In the genomic region with DNA sequence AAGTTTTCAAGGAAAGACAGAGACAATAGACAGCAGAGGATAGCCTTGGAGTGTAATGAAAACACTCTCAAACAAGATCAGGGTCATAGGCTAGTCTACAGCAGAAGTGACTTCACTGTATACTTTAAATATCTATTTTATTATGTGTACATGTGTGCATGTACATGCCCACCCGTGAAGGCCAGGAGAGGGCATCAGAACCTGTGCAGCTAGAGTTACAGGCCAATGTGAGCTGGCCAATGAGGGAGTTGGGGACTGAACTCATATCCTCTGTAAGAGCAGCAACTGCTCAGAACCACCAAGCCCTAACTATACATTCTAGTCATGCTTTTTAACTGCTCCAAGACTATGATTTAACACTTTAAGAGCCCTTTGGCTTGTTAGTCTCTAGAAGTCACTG, we compare ENCODE assay signal across 18 mouse cellular contexts. TPM values are rescaled to one million over a fixed set of nuclear protein-coding genes. Genes with fewer than 3 reads are reported as not detected.
DNase-seq lines count a peak whose midpoint lies in the region; ATAC-seq and TF ChIP-seq lines count a peak whose summit lies in the region.
"Had no signal": no experiment of that assay in that cellular context is flagged by ENCODE, and none has a peak within 500 bp of the region (broad histone marks: within the 10 kb centered on the region; RNA-seq: fewer than 3 reads in every experiment).

No protein-coding gene starts in this region.

- H3K4me2 ChIP-seq in liver, embryonic 11.5 days = no peak overlapping the region
- no peak overlapping the region for H3K4me2 ChIP-seq in liver, postnatal 0 days (ENCODE audit: low read depth, low read length)
- H3K4me2 ChIP-seq: heart, embryonic 12.5 days; limb, embryonic 13.5 days had no signal

- ATAC-seq in liver, embryonic 11.5 days (replicated peaks; ENCODE audit: low FRiP score) = no peak
- peak; percentile 23; the same call in 1 of the 2 replicates for ATAC-seq in common myeloid progenitor, adult 5-6 weeks (replicated peaks; ENCODE audit: low read depth, poor library complexity, severe bottlenecking)
- ATAC-seq in liver, postnatal 0 days = no peak
- ATAC-seq: Patski had no signal

- no peak for TF ChIP-seq EP300 in liver, postnatal 0 days (IDR thresholded peaks at IDR 0.05; ENCODE audit: low read depth)

- no peaks in the 10 kb centered on the region for H3K9me3 ChIP-seq in liver, embryonic 11.5 days (ENCODE audit: control insufficient read depth, low read length)
- no peaks in the 10 kb centered on the region for H3K9me3 ChIP-seq in liver, postnatal 0 days (ENCODE audit: low read length)
- H3K9me3 ChIP-seq: heart, embryonic 12.5 days; hindbrain, embryonic 10.5 days; limb, embryonic 13.5 days had no signal

- H3K27me3 ChIP-seq in liver, embryonic 11.5 days (replicated peaks; ENCODE audit: control insufficient read depth, insufficient read depth, low read length) = no peaks in the 10 kb centered on the region
- no peaks in the 10 kb centered on the region for H3K27me3 ChIP-seq in liver, postnatal 0 days (ENCODE audit: insufficient read depth, low read length)
- H3K27me3 ChIP-seq: heart, embryonic 12.5 days; limb, embryonic 13.5 days; Patski had no signal

- no peak overlapping the region for H3K4me3 ChIP-seq in liver, embryonic 11.5 days (ENCODE audit: low read depth, low read length)
- H3K4me3 ChIP-seq in liver, postnatal 0 days (ENCODE audit: low read depth, low read length) = no peak overlapping the region
- H3K4me3 ChIP-seq: heart, embryonic 12.5 days; hindbrain, embryonic 10.5 days; limb, embryonic 13.5 days had no signal

- peaks cover 13% of the 10 kb centered on the region for H3K4me1 ChIP-seq in liver, embryonic 11.5 days (replicated peaks; ENCODE audit: control insufficient read depth, insufficient read depth, low read length)
- H3K4me1 ChIP-seq in liver, postnatal 0 days (ENCODE audit: insufficient read depth) = peaks cover 35% of the 10 kb centered on the region

- no peak overlapping the region for H3K27ac ChIP-seq in liver, embryonic 11.5 days (ENCODE audit: low read depth, low read length)
- H3K27ac ChIP-seq in liver, postnatal 0 days (ENCODE audit: low read depth) = no peak overlapping the region
- H3K27ac ChIP-seq: hindbrain, embryonic 10.5 days; limb, embryonic 13.5 days had no signal

- no peak overlapping the region for H3K9ac ChIP-seq in liver, embryonic 11.5 days (ENCODE audit: low read depth, low read length)
- H3K9ac ChIP-seq in liver, postnatal 0 days (replicated peaks) = no peak overlapping the region
- H3K9ac ChIP-seq: heart, embryonic 12.5 days; limb, embryonic 13.5 days had no signal

- DNase-seq in liver (peak; percentile 55), 416B (ENCODE audit: low read depth) (peak; percentile 78), adipocyte (ENCODE audit: low spot score) (no peak)
- DNase-seq in liver, embryonic 11.5 days (ENCODE audit: low spot score) = no peak
- no peak for DNase-seq in liver, postnatal 0 days
- no peak for DNase-seq in left cerebral cortex, postnatal 25 days (ENCODE audit: low spot score in 2 of 2)
- no peak for DNase-seq in left cerebral cortex, adult 9 months (ENCODE audit: low spot score in 2 of 2)
- DNase-seq: cerebellum, adult 8-10 months; embryo, embryonic 11 days; gastrocnemius, postnatal 14 days; kidney, adult 11 months; kidney, postnatal 4 days; right cerebral cortex, postnatal 14 days had no signal

- H3K36me3 ChIP-seq in liver, embryonic 11.5 days (ENCODE audit: control insufficient read depth, insufficient read depth, low read length) = no peaks in the 10 kb centered on the region
- H3K36me3 ChIP-seq in liver, postnatal 0 days (replicated peaks; ENCODE audit: insufficient read depth, low read length) = no peaks in the 10 kb centered on the region
- H3K36me3 ChIP-seq: heart, embryonic 12.5 days; hindbrain, embryonic 10.5 days; limb, embryonic 13.5 days had no signal

- intact Hi-C loops in left cerebral cortex, postnatal 25 days (cut with DNase I) = no loop called here

- peak; percentile 51 for TF ChIP-seq CTCF in liver, postnatal 0 days (IDR thresholded peaks at IDR 0.05; ENCODE audit: low read depth)

- 54% methylated on average over 1 of the region's 1 CpGs for WGBS in liver, embryonic 11.5 days
- WGBS in liver, postnatal 0 days (ENCODE audit: insufficient replicate concordance) = 33% methylated on average over 1 of the region's 1 CpGs

RNA-seq across cellular contexts. Expression of a gene that starts 51.0 kb away (rescaled TPM):
- 34.6 and 43.3 TPM in 2 replicates for polyA plus RNA-seq in liver, embryonic 11.5 days (2014; fragmentation: Nextera tagmentation; extraction: Ambion mirVana)
- total RNA-seq in common myeloid progenitor, adult 5-6 weeks (2017) = 195 and 238 TPM in 2 replicates
- 15.8 and 17.7 TPM in 2 replicates for polyA plus RNA-seq in liver, postnatal 0 days (2015; fragmentation: Nextera tagmentation; extraction: Ambion mirVana)
- total RNA-seq in left cerebral cortex, postnatal 25 days (2021) = 100 to 1,000 TPM; 155 to 160 TPM

Comparison
In these comparisons a context has a peak if more than half of its experiments do, and no peak if none do; other contexts are left out.
1. DNase-seq: peak in liver (single experiment) and 416B (single experiment); none in liver, embryonic 11.5 days (single experiment), liver, postnatal 0 days (single experiment), left cerebral cortex, postnatal 25 days (0 of 2), adipocyte (single experiment) and left cerebral cortex, adult 9 months (0 of 2).